Mouse (Mus musculus): ENCODE measurements around the gene Esyt2.
"Not testable (repeated sequence)": the region's sequence is repeated elsewhere in the genome, so short reads cannot be mapped to it uniquely, and the experiment has no call there.

Esyt2 gene

GRCm38 (mm10) chr12:116280653-116281364, at the start of gene Esyt2:
Esyt2 (plus strand) TSS chr12:116281196.
- DNase-seq (ENCODE audit: low spot score in 2 of 2), result peak; percentile 99 to 100

GRCm38 (mm10) chr12:116231612-116232011, 49.4 kb upstream of the Esyt2 start:
- DNase-seq (ENCODE audit: low spot score in 2 of 2), result no peak

GRCm38 (mm10) chr12:116232061-116232460, 48.9 kb upstream of the Esyt2 start:
- no peak for DNase-seq (ENCODE audit: low spot score in 2 of 2)

- DNase-seq (ENCODE audit: low spot score in 2 of 2), result no peak
Observed at GRCm38 (mm10) chr12:116235356-116235755, 45.6 kb upstream of the Esyt2 start.

- DNase-seq (ENCODE audit: low spot score in 2 of 2), result no peak
Observed at GRCm38 (mm10) chr12:116236658-116237057, 44.3 kb upstream of the Esyt2 start.

GRCm38 (mm10) chr12:116238370-116238769, 42.6 kb upstream of the Esyt2 start:
- no peak for DNase-seq (ENCODE audit: low spot score in 2 of 2)

- DNase-seq (ENCODE audit: low spot score in 2 of 2), result no peak
Observed at GRCm38 (mm10) chr12:116238803-116239202, 42.2 kb upstream of the Esyt2 start.

- no peak for DNase-seq (ENCODE audit: low spot score in 2 of 2)
Observed at GRCm38 (mm10) chr12:116244601-116245000, 36.4 kb upstream of the Esyt2 start.

- DNase-seq (ENCODE audit: low spot score in 2 of 2), result no peak
Observed at GRCm38 (mm10) chr12:116254652-116255051, 26.3 kb upstream of the Esyt2 start.

GRCm38 (mm10) chr12:116255636-116256035, 25.4 kb upstream of the Esyt2 start:
- DNase-seq (ENCODE audit: low spot score in 2 of 2), result no peak

GRCm38 (mm10) chr12:116258321-116258720, 22.7 kb upstream of the Esyt2 start:
- no peak for DNase-seq (ENCODE audit: low spot score in 2 of 2)

- DNase-seq (ENCODE audit: low spot score in 2 of 2), result peak; percentile 67 to 79
Observed at GRCm38 (mm10) chr12:116262555-116263341, 18.2 kb upstream of the Esyt2 start, which contains the start of gene Wdr60. Wdr60 (minus strand) TSS chr12:116263022.

- DNase-seq (ENCODE audit: low spot score in 2 of 2), result no peak
Observed at GRCm38 (mm10) chr12:116264756-116265155, 16.2 kb upstream of the Esyt2 start.

GRCm38 (mm10) chr12:116265275-116265674, 15.7 kb upstream of the Esyt2 start:
- no peak for DNase-seq (ENCODE audit: low spot score in 2 of 2)

GRCm38 (mm10) chr12:116269450-116269849, 11.5 kb upstream of the Esyt2 start:
- DNase-seq (ENCODE audit: low spot score in 2 of 2), result no peak

GRCm38 (mm10) chr12:116270538-116270937, 10.5 kb upstream of the Esyt2 start:
- DNase-seq (ENCODE audit: low spot score in 2 of 2), result no peak

GRCm38 (mm10) chr12:116271071-116271470, 9.9 kb upstream of the Esyt2 start:
- DNase-seq (ENCODE audit: low spot score in 2 of 2), result no peak

GRCm38 (mm10) chr12:116273733-116274132, 7.3 kb upstream of the Esyt2 start:
- no peak for DNase-seq (ENCODE audit: low spot score in 2 of 2)

- DNase-seq (ENCODE audit: low spot score in 2 of 2), result not testable (repeated sequence)
Observed at GRCm38 (mm10) chr12:116275086-116275485, 5.9 kb upstream of the Esyt2 start, which contains the start of gene Gm11027. Gm11027 (plus strand) TSS chr12:116275386.

GRCm38 (mm10) chr12:116275631-116276030, 5.4 kb upstream of the Esyt2 start:
- DNase-seq (ENCODE audit: low spot score in 2 of 2), result no peak

- no peak for DNase-seq (ENCODE audit: low spot score in 2 of 2)
Observed at GRCm38 (mm10) chr12:116276961-116277360, 4.0 kb upstream of the Esyt2 start.

- DNase-seq (ENCODE audit: low spot score in 2 of 2), result no peak
Observed at GRCm38 (mm10) chr12:116278541-116278940, 2.5 kb upstream of the Esyt2 start.

- DNase-seq (ENCODE audit: low spot score in 2 of 2), result no peak
Observed at GRCm38 (mm10) chr12:116279181-116279580, 1.8 kb upstream of the Esyt2 start.
